Mouse (Mus musculus) left cerebral cortex, postnatal 4 days (tissue): Measurements from ENCODE around the gene 9530003J23Rik. TPM values are rescaled to one million over a fixed set of nuclear protein-coding genes. Genes with fewer than 3 reads are reported as not detected.
"Not testable (repeated sequence)": the region's sequence is repeated elsewhere in the genome, so short reads cannot be mapped to it uniquely, and the experiment has no call there.

Experiments used
- DNase-seq: peaks from one replicate; pipeline ENCODE4 v3.0.0-alpha.2; 2022
- intact Hi-C: fragments of 180-260 bp; cut with DNase I; formaldehyde crosslinking; loops from one replicate; pipeline ENCODE4 v1.15.1; 2025
- total RNA-seq, 2 experiments: library from RNA; stranded (reverse); gene quantifications; 2 replicates each; pipeline ENCODE4 v1.2.3; 2021

9530003J23Rik gene
- not detected for total RNA-seq

DNA sequence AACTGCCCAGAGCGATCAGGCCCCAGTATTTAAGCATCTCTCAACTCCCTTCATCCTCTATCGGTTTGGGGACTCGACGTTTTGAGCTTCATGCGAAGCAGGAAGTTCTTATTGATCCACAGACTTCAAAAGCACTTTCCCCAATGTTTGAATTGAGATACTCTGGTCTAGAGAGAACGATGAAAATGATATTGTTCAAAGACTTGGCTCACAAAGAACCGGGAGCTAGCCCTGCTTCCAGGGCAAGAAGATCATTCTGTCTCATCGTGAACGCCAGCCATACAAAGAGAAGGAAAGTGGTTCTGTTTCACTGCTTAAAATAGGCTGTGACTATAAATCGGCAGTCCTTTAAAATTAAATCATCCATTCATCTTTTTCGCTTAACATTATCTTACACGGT is at the start of gene 9530003J23Rik:
9530003J23Rik (minus strand) TSS at position 101 of the 400 bp plus-strand sequence.
- intact Hi-C loops: no loop called here

DNA sequence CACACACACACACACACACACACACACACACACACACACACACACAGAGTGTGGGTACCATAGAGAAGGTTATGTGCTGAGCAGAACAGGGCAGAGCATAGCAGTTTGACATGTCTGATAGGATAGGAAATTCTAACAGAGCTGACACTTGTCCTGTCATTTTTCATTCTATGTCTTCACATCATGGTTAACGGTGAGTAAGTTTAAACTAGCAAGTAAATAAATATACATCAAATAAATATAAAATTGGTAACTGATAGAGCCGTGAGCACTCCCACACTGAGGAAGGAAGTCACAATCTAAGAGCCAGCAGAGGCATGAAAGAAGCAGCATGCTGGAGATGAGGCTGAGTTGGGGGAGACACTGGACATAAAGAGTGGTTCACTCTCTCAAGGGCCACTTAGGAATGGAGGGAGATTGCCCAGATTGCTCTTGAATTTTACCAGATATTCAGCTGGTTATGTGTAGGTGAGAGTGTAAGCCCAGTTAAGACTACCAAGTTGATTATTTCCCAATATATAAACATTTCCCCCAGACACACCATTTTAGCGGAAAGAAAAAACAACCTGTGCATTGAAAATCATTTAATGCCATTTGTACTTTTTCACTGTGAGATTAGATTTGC is 48.8 kb upstream of the 9530003J23Rik start:
- DNase-seq: no peak
- intact Hi-C loops: no loop called here

More for the DNA sequence above, at the start of gene 9530003J23Rik:
- no peak for DNase-seq

GRCm38 (mm10) chr10:117286366-117286970 is 48.0 kb upstream of the 9530003J23Rik start:
- no peak for DNase-seq
- intact Hi-C loops: no loop called here

DNA sequence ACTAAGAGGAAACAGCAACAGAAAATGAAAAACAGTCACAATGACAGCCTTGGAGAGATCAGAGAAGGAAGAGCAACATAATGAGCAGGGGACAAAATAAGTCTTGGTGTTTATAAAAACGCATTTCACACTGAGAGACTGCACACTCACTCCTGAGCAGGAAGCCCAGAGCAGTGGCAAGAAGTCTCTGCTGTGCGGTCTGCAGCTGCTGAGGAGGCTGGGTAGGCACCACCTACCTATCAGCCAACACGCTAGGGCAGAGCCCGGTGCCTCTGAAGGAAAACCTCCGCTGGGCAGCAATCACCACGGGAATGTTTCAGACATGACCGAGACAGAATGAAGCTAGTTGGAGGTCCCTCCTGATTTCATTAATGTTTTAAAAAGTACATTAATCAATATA is 47.1 kb upstream of the 9530003J23Rik start:
- DNase-seq, intact Hi-C loops: not testable (repeated sequence)

DNA sequence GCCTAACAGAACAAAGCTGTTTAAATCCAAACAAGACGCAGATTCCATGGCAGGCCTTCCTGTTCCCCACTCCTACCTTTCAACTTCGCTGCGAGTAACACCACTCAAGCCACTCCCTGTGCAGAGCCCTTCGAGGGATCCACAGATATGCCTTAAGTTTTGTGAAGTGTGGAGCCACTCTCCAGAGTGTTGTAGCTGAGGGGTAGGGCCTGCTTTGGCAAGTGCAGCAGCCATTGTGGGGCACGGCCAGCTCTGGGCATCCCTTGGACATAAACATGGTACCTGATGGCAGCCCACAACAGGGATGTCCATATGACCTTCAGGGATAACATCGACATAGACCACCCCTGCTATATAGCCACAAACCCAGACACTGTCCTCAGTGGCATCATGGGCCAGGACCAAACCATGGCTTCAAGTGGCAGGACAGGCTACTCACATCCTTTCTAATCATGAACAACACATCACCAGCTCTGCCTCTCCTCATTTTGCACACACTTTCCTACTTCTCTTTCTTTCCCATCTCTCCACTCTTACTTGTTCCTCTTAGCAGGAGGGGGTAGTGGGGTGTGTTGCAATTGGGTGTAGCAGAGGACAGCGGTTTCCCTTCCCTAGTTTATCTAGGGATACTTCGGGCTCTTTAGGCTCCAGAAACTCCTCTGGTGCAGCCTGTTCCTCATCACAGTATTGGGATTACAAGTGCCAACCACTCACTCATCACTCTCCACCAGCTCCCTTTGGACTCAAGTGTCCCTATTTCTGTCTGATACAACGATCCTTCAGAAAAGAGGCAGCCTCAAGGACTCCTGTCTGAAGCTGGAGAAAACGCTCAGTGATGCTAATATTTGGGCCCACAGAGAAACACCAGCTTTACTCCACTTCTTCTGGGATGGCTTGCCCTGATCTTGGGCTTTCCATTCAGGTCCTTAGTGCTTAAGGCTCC is 46.3 kb upstream of the 9530003J23Rik start:
- intact Hi-C loops: no loop called here
- DNase-seq: no peak

DNA sequence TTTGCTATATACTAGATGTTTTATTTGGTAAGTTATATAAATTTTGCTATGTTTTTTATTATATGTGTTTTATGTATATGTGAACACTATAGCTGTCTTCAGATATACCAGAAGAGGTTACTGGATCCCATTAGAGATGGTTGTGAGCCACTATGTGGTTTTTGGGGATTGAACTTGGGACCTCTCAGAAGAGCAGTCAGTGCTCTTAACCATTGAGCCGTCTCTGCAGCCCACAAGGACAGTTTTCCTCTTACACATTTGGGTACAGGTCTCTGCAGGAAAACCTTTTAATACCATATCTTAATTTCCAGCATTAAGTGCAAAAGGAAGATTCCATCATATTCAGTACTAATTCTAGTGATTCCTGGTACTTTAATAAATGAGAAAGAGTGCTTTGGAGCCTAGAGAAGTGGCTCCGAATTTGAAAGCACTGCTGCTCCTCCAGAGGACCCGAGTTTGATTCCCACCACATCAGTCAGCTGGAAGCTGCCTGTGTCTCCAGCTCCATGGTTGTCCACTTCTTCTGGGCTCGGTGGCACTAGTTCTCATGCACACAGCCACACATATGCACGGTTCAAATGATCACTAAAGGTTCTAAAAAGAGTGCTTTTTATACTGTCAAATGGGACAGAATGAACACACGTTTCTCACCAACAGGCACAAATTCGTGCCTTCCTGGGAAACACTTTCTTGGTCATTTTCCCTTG is 45.5 kb upstream of the 9530003J23Rik start:
- no peak for DNase-seq
- intact Hi-C loops: no loop called here

- intact Hi-C loops, DNase-seq: not testable (repeated sequence)
These were observed 44.7 kb upstream of the 9530003J23Rik start for GRCm38 (mm10) chr10:117283196-117283595.

DNA sequence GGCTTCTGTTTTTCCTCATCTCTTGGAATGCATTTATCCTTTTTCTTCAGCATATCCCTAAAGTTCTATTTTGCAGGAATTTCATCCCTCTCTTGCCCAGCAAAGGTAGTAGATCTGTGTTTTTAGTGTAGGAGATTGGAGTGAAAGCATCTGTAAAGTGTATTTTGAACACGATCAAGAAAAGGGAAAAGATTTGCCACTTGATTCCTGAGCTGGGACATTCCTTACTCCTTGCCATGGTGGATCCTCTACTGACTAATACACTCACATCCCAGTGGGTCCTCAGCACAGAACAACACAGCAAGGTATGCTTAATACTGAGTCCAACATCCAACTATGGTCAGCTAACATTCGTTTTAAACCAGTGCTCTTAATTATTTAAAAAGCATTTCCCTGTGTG is 44.0 kb upstream of the 9530003J23Rik start:
- no peak for DNase-seq
- intact Hi-C loops: no loop called here

DNA sequence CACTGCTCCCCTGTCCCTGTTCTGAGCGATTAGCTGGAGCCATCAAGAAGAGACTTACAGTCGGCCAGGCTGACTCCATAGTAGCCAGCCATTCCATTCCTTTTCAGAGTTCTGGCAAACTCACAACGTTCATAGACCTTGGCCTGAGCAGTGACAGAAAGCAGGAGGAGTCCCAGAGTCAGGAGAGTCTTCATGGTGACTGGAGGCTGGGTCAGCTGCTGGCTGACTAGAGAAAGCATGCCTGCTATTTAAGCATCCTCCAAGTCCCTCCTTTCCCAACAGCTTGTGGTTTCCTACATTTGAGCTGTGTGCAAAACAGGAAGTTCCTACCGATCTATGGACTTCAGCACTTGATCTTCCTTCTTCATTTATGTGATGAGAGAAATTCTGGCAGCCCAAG is 43.5 kb upstream of the 9530003J23Rik start, which contains the start of gene Lyz2:
Lyz2 (minus strand) TSS at position 273 of the 400 bp plus-strand sequence.
- no peak for DNase-seq
- intact Hi-C loops: no loop called here

GRCm38 (mm10) chr10:117281381-117281920 is 42.9 kb upstream of the 9530003J23Rik start:
- no peak for DNase-seq
- intact Hi-C loops: no loop called here

GRCm38 (mm10) chr10:117280000-117280399 is 41.5 kb upstream of the 9530003J23Rik start:
- DNase-seq: no peak

DNA sequence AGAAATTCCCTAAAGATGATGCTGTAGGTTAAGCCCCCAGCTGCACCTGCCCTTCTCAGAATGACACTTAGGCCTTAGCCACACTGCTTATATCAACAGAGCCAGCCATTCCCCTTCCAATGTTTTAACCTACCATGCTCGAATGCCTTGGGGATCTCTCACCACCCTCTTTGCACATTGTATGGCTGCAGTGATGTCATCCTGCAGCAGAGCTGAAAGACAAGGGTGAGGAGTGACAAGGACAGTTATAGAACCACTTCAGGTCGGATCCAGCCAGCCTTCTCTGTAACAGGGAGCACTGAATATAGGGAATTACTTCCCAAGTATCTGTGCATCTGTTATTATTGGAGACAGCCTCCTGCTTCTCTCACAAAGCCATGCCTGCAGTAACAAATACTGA is 40.0 kb upstream of the 9530003J23Rik start:
- intact Hi-C loops, DNase-seq: not testable (repeated sequence)

More at GRCm38 (mm10) chr10:117280000-117280399, 41.5 kb upstream of the 9530003J23Rik start:
- intact Hi-C loops: no loop called here

- intact Hi-C loops, DNase-seq: not testable (repeated sequence)
These were observed 39.3 kb upstream of the 9530003J23Rik start for GRCm38 (mm10) chr10:117277779-117278178.

- intact Hi-C loops: no loop called here
These were observed 37.3 kb upstream of the 9530003J23Rik start for GRCm38 (mm10) chr10:117275681-117276369.

GRCm38 (mm10) chr10:117274645-117275044 is 36.1 kb upstream of the 9530003J23Rik start:
- DNase-seq, intact Hi-C loops: not testable (repeated sequence)

More at GRCm38 (mm10) chr10:117275681-117276369, 37.3 kb upstream of the 9530003J23Rik start:
- no peak for DNase-seq

DNA sequence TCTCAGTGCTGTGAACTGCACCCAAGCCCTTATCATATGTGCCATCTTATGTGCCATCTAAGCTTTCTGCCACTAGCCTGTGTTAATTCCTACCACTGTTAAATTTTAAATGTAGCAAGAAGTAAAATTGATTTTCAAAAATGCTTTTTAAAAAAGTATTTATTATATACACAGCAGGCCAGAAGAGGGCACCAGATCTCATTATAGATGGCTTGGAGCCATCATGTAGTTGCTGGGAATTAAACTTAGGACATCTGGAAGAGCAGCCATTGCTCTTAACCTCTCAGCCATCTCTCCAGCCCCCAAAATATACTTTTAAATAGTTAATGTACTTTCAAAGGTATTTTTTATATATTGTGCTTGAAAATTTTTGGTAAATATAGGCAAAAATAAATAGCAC is 33.5 kb upstream of the 9530003J23Rik start:
- intact Hi-C loops: no loop called here
- no peak for DNase-seq

- no peak for DNase-seq
- intact Hi-C loops: no loop called here
These were observed 21.4 kb upstream of the 9530003J23Rik start for GRCm38 (mm10) chr10:117259870-117260269.

- intact Hi-C loops: no loop called here
- no peak for DNase-seq
These were observed 2.6 kb downstream of the 9530003J23Rik start for GRCm38 (mm10) chr10:117235866-117236265.

- intact Hi-C loops: no loop called here
- no peak for DNase-seq
These were observed 3.7 kb downstream of the 9530003J23Rik start for GRCm38 (mm10) chr10:117234825-117235224.
